Mouse (Mus musculus): Measurements from ENCODE around the gene Agap1. TPM values are rescaled to one million over a fixed set of nuclear protein-coding genes. Genes with fewer than 3 reads are reported as not detected.

Gene Agap1
- polyA plus RNA-seq, 1 experiment from 2014 or later, result 47.7 TPM

DNA sequence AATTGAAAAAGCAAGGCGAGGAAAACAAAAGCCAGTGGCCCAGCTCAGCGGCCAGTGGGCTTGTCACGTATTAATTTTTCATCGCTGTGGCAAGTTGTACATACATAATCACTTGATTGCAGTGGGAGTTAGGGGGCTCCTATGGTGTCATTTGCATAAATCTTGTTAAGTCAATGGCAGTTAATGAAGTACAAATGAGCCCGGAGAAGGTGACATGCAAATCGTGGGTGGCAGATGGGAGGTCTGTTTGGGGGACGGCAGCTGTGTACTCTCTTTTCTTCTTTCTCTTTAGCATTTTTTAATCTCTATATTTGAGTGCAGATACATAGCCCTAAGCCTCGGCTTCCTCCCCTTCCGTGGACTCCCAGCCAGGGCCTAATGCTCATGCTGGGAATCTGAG is 220.1 kb downstream of the Agap1 start:
- Histone ChIP-seq H3K4me1 (ENCODE audit: control insufficient read depth, insufficient read depth, low read length) (peaks cover 19% of the 10 kb centered on the region), H3K27ac (ENCODE audit: low read length) (no peak overlapping the region), H3K4me2 (ENCODE audit: low read length) (no peak overlapping the region), H3K9ac (ENCODE audit: low read depth, low read length) (no peak overlapping the region), H3K36me3 (ENCODE audit: control insufficient read depth, insufficient read depth, low read length) (peaks cover 10% of the 10 kb centered on the region), H3K27me3 (ENCODE audit: control insufficient read depth, insufficient read depth, low read depth, low read length) (no peaks in the 10 kb centered on the region), H3K9me3 (replicated peaks; ENCODE audit: control insufficient read depth, low read length, poor library complexity, severe bottlenecking) (no peaks in the 10 kb centered on the region), H3K4me3 (ENCODE audit: low read depth, low read length) (no peak overlapping the region)
- WGBS, result 24% methylated on average over 9 of the region's 9 CpGs
- no peak for ATAC-seq

DNA sequence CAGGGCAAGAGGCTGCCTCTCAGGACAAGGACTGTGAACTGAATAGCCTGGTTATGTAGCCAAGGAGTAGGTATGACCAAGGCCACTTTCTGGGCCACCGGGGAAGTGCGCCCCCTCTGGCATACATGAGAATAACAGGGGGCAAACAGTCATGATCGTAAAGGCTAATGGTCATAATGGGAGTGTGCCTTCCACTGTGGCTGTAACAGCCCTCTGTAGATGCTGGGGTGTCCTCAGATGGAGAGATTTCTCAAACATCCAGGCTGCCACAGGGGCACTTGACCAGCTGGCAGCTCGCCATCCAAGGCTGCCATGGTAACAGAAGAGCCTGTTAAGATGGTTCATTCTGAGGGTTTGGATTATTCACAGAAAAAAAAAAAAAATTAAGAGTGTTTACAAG is 221.8 kb downstream of the Agap1 start:
- WGBS, result 65% methylated on average over 4 of the region's 4 CpGs
- H3K4me3 ChIP-seq (ENCODE audit: low read depth, low read length), result no peak overlapping the region
- H3K36me3 ChIP-seq (ENCODE audit: control insufficient read depth, insufficient read depth, low read length), result peaks cover 10% of the 10 kb centered on the region
- ATAC-seq, result no peak
- H3K9ac ChIP-seq (ENCODE audit: low read depth, low read length), result no peak overlapping the region
- no peaks in the 10 kb centered on the region for H3K9me3 ChIP-seq (replicated peaks; ENCODE audit: control insufficient read depth, low read length, poor library complexity, severe bottlenecking)
- peaks cover 13% of the 10 kb centered on the region for H3K4me1 ChIP-seq (ENCODE audit: control insufficient read depth, insufficient read depth, low read length)
- no peak overlapping the region for H3K27ac ChIP-seq (ENCODE audit: low read length)
- no peaks in the 10 kb centered on the region for H3K27me3 ChIP-seq (ENCODE audit: control insufficient read depth, insufficient read depth, low read depth, low read length)
- H3K4me2 ChIP-seq (ENCODE audit: low read length), result no peak overlapping the region

DNA sequence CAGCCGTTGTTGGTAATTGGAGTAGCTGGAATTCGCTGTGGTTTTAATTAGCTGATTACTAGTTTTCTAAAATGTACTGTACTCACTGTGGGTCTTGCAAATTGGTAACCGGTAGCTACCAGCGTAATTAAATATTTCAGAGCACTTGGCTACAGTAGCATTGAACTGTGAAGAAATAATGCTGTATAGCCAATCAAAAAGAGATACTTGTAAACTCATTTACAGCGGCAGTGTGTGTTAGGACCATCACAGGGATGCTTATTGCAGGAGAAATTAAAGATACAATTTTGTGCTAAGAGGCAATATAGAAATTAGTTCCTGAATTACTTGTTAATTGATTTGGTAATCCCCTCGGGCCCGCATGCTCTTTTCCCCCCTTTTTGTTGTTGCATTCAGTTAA is 226.1 kb downstream of the Agap1 start:
- Histone ChIP-seq H3K4me3 (ENCODE audit: low read depth, low read length) (no peak overlapping the region), H3K27ac (ENCODE audit: low read length) (no peak overlapping the region), H3K9ac (ENCODE audit: low read depth, low read length) (no peak overlapping the region), H3K36me3 (ENCODE audit: control insufficient read depth, insufficient read depth, low read length) (peaks cover 5% of the 10 kb centered on the region), H3K4me2 (ENCODE audit: low read length) (no peak overlapping the region), H3K4me1 (ENCODE audit: control insufficient read depth, insufficient read depth, low read length) (peaks cover 6% of the 10 kb centered on the region), H3K9me3 (replicated peaks; ENCODE audit: control insufficient read depth, low read length, poor library complexity, severe bottlenecking) (no peaks in the 10 kb centered on the region), H3K27me3 (ENCODE audit: control insufficient read depth, insufficient read depth, low read depth, low read length) (no peaks in the 10 kb centered on the region)
- 72% methylated on average over 7 of the region's 7 CpGs for WGBS
- no peak for ATAC-seq

DNA sequence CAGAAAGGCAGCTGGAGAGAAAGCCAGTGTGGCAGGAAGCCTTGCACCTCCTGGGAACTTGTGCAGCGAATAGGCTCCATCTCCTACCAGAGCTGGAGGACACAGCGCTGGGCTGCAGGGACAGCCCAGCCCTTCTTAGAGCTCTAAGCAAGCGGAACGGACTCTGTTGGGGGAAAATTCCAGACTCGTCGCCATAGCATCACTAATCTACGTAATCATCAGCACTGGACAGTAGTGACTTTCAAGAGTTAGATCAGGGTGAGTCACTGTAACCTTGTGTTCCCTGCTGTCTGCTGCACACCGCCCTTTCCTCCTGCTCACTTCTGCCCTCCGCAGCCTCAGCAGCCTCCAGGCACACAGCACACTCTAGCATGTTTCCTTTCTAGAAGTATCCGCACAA is 234.3 kb downstream of the Agap1 start:
- Histone ChIP-seq H3K9me3 (replicated peaks; ENCODE audit: control insufficient read depth, low read length, poor library complexity, severe bottlenecking) (no peaks in the 10 kb centered on the region), H3K4me1 (ENCODE audit: control insufficient read depth, insufficient read depth, low read length) (peaks cover 10% of the 10 kb centered on the region), H3K4me2 (ENCODE audit: low read length) (no peak overlapping the region), H3K4me3 (ENCODE audit: low read depth, low read length) (no peak overlapping the region), H3K27ac (ENCODE audit: low read length) (no peak overlapping the region), H3K36me3 (ENCODE audit: control insufficient read depth, insufficient read depth, low read length) (peaks cover 10% of the 10 kb centered on the region), H3K27me3 (ENCODE audit: control insufficient read depth, insufficient read depth, low read depth, low read length) (no peaks in the 10 kb centered on the region), H3K9ac (ENCODE audit: low read depth, low read length) (no peak overlapping the region)
- WGBS, result 42% methylated on average over 10 of the region's 10 CpGs
- ATAC-seq, result no peak

DNA sequence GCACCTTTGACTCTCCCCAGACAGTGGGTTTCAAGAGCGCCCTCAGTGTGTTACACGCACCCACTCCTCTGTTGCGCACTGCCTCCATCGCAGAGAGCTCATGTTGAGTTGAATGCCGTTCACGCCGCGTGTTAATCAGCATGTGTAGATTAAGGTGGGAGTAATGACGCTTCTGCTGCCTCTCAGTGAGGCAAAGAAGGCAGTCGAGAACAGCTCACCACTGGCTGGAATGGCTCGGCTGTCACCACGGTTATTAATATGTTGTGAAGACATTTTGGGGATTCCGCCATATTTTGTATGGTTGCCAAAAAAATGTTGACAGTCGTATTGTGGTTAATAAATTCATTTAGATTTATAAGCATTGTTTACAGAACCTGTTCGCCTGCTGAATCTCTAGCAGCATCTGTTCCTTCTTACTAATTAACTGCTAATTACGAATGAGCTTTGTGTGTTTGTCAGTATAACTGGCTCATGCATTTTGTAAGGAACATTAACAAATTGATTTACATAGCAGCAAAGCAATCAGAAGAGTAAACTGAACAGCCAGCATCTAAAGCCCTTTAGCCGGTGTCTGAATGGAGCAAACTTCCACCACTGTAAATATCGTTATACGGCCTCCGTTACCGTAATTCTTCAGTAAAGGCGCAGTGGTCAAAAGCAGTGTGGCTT is 235.1 kb downstream of the Agap1 start:
- no peak overlapping the region for H3K27ac ChIP-seq (ENCODE audit: low read length)
- H3K4me1 ChIP-seq (ENCODE audit: control insufficient read depth, insufficient read depth, low read length), result peaks cover 10% of the 10 kb centered on the region
- H3K4me3 ChIP-seq (ENCODE audit: low read depth, low read length), result no peak overlapping the region
- H3K9ac ChIP-seq (ENCODE audit: low read depth, low read length), result no peak overlapping the region
- H3K27me3 ChIP-seq (ENCODE audit: control insufficient read depth, insufficient read depth, low read depth, low read length), result no peaks in the 10 kb centered on the region
- no peaks in the 10 kb centered on the region for H3K9me3 ChIP-seq (replicated peaks; ENCODE audit: control insufficient read depth, low read length, poor library complexity, severe bottlenecking)
- 63% methylated on average over 22 of the region's 22 CpGs for WGBS
- ATAC-seq, result no peak
- no peak overlapping the region for H3K4me2 ChIP-seq (ENCODE audit: low read length)
- H3K36me3 ChIP-seq (ENCODE audit: control insufficient read depth, insufficient read depth, low read length), result peaks cover 10% of the 10 kb centered on the region

- WGBS, result 67% methylated on average over 1 of the region's 1 CpGs
Observed at GRCm38 (mm10) chr1:89691096-89691495, 236.5 kb downstream of the Agap1 start.

GRCm38 (mm10) chr1:89692420-89692819 is 237.8 kb downstream of the Agap1 start:
- WGBS, result 94% methylated on average over 12 of the region's 12 CpGs
- Histone ChIP-seq H3K27ac (ENCODE audit: low read length) (no peak overlapping the region), H3K9me3 (replicated peaks; ENCODE audit: control insufficient read depth, low read length, poor library complexity, severe bottlenecking) (no peaks in the 10 kb centered on the region), H3K4me3 (ENCODE audit: low read depth, low read length) (no peak overlapping the region), H3K9ac (ENCODE audit: low read depth, low read length) (no peak overlapping the region), H3K4me2 (ENCODE audit: low read length) (no peak overlapping the region), H3K27me3 (ENCODE audit: control insufficient read depth, insufficient read depth, low read depth, low read length) (no peaks in the 10 kb centered on the region), H3K36me3 (ENCODE audit: control insufficient read depth, insufficient read depth, low read length) (no peaks in the 10 kb centered on the region), H3K4me1 (ENCODE audit: control insufficient read depth, insufficient read depth, low read length) (peaks cover 10% of the 10 kb centered on the region)
- ATAC-seq, result no peak

More at GRCm38 (mm10) chr1:89691096-89691495, 236.5 kb downstream of the Agap1 start:
- ATAC-seq, result no peak
- Histone ChIP-seq H3K4me3 (ENCODE audit: low read depth, low read length) (no peak overlapping the region), H3K4me1 (ENCODE audit: control insufficient read depth, insufficient read depth, low read length) (peaks cover 10% of the 10 kb centered on the region), H3K36me3 (ENCODE audit: control insufficient read depth, insufficient read depth, low read length) (0 out of 2 replicates have a peak, but pooled peaks cover under 1% of the 10 kb centered on the region), H3K9me3 (replicated peaks; ENCODE audit: control insufficient read depth, low read length, poor library complexity, severe bottlenecking) (no peaks in the 10 kb centered on the region), H3K9ac (ENCODE audit: low read depth, low read length) (no peak overlapping the region), H3K4me2 (ENCODE audit: low read length) (no peak overlapping the region), H3K27ac (ENCODE audit: low read length) (no peak overlapping the region), H3K27me3 (ENCODE audit: control insufficient read depth, insufficient read depth, low read depth, low read length) (no peaks in the 10 kb centered on the region)

DNA sequence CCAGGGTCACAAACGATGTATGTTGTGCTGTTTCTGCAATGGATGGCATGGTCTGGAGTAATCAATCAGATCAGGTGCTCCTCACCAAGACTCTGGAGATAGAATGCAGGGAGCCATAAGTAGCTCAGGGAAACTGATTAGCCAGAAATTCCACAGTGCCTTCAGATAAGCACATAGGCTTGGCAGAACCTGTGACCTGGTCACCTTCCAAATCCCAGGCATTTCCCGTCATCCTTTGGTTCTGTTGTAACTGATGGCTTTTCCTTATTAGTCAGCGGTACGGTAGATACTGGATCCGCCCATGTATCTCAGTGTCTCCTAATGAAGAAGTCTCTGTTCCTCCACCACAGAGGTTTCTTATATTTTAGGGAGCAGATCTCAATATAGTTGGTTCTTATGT is 240.3 kb downstream of the Agap1 start:
- no peaks in the 10 kb centered on the region for H3K27me3 ChIP-seq (ENCODE audit: control insufficient read depth, insufficient read depth, low read depth, low read length)
- WGBS, result 98% methylated on average over 5 of the region's 5 CpGs
- no peaks in the 10 kb centered on the region for H3K9me3 ChIP-seq (replicated peaks; ENCODE audit: control insufficient read depth, low read length, poor library complexity, severe bottlenecking)
- no peak overlapping the region for H3K4me3 ChIP-seq (ENCODE audit: low read depth, low read length)
- H3K36me3 ChIP-seq (ENCODE audit: control insufficient read depth, insufficient read depth, low read length), result no peaks in the 10 kb centered on the region
- no peak overlapping the region for H3K9ac ChIP-seq (ENCODE audit: low read depth, low read length)
- no peak for ATAC-seq
- H3K4me2 ChIP-seq (ENCODE audit: low read length), result no peak overlapping the region
- no peak overlapping the region for H3K27ac ChIP-seq (ENCODE audit: low read length)
- no peaks in the 10 kb centered on the region for H3K4me1 ChIP-seq (ENCODE audit: control insufficient read depth, insufficient read depth, low read length)

DNA sequence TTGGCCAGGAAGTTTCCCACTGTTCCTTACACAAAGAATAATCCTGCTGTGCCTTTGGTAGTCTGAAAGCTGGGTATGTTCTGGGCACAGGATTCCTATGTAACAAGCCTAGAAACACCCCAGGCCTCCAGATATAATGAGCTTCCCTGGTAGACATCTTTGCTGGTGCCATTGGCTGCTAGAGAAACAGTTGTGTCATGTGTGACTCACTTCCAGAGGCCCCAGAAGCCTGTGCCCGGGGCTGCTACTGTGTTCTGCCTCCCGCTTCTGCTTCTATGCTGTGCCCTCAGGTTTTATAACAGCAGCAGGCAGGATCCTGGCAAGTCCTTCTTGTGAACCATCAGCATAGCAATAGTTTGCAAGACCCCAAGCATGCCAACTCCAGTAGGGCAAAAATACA is 242.6 kb downstream of the Agap1 start:
- Histone ChIP-seq H3K9me3 (replicated peaks; ENCODE audit: control insufficient read depth, low read length, poor library complexity, severe bottlenecking) (no peaks in the 10 kb centered on the region), H3K27me3 (ENCODE audit: control insufficient read depth, insufficient read depth, low read depth, low read length) (no peaks in the 10 kb centered on the region), H3K4me1 (ENCODE audit: control insufficient read depth, insufficient read depth, low read length) (peaks cover 11% of the 10 kb centered on the region), H3K4me2 (ENCODE audit: low read length) (no peak overlapping the region), H3K36me3 (ENCODE audit: control insufficient read depth, insufficient read depth, low read length) (no peaks in the 10 kb centered on the region), H3K4me3 (ENCODE audit: low read depth, low read length) (no peak overlapping the region), H3K9ac (ENCODE audit: low read depth, low read length) (no peak overlapping the region), H3K27ac (ENCODE audit: low read length) (no peak overlapping the region)
- 84% methylated on average over 2 of the region's 2 CpGs for WGBS
- no peak for ATAC-seq
